Mouse (Mus musculus): ENCODE measurements around the gene Eps8. TPM values are rescaled to one million over a fixed set of nuclear protein-coding genes. Genes with fewer than 3 reads are reported as not detected.
A peak's percentile ranks its signal among the peaks of the same experiment; 100 is the strongest.

The Eps8 gene
- 45.1 and 46.1 TPM in 2 replicates for polyA plus RNA-seq (2015; fragmentation: Nextera tagmentation; extraction: Ambion mirVana)

DNA sequence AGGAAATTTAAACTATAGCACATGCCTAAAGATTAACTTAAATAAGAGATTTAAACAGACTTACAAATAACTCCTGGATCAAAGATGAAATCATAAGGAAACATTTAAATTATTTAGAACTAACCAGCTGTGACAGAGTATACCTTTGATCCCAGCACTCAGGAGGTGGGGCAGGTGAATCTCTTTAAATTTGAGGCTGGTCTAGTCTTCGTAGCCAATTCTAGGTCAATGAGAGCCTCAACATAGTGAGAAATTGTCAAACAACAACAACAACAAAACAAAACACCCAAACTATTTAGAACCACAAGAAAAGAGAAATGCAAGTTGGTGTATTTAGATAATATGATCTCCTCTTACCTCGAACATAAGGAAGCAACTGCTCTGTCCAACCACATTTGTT, at the start of gene Eps8:
TSS of gene Eps8 (minus strand) at position 101 of the 400 bp plus-strand sequence.
- no peak within 1 kb of the TSS for H3K4me3 ChIP-seq (replicated peaks; ENCODE audit: low read depth, low read length)
- no peaks in the 10 kb centered on the region for H3K36me3 ChIP-seq (ENCODE audit: insufficient read depth, low read length)
- TF ChIP-seq CTCF (IDR thresholded peaks at IDR 0.05; ENCODE audit: low read depth) = no peak
- DNase-seq (ENCODE audit: low spot score) (no peak), ATAC-seq (replicated peaks; ENCODE audit: low FRiP score, low read depth) (no peak)
- H3K4me1 ChIP-seq (replicated peaks; ENCODE audit: insufficient read depth, low read length) = no peaks in the 10 kb centered on the region
- H3K27me3 ChIP-seq (ENCODE audit: insufficient read depth, low read length) = no peaks in the 10 kb centered on the region
- no peak within 1 kb of the TSS for H3K27ac ChIP-seq
- WGBS = 77% methylated on average over 2 of the region's 2 CpGs
- no peaks in the 10 kb centered on the region for H3K9me3 ChIP-seq (replicated peaks; ENCODE audit: low read length)
- no peak within 1 kb of the TSS for H3K9ac ChIP-seq (ENCODE audit: low read depth, low read length)
- H3K4me2 ChIP-seq (ENCODE audit: low read length) = no peak within 1 kb of the TSS

DNA sequence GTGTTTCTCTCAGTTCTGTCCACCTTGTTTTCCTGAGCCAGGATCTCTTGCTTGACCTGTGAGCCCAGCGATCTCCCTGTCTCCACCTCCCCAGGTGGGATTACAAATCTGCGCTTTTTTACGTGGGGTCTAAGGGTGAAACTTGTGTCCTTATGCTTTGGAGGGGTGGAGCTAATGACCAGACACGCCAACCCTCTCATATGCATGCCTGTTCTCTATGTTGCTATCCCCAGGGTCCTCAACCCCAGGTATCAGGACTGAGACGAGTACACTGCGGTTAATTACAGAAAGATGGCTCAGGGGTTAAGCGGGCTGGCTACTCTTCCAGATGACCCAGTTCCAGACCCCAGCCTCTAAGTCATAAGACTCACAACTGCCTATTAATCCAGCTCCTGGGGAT, 48.8 kb upstream of the Eps8 start:
- no peak overlapping the region for H3K4me2 ChIP-seq (ENCODE audit: low read length)
- no peak for ATAC-seq (replicated peaks; ENCODE audit: low FRiP score, low read depth)
- H3K27me3 ChIP-seq (ENCODE audit: insufficient read depth, low read length) = no peaks in the 10 kb centered on the region
- no peak for DNase-seq (ENCODE audit: low spot score)
- 79% methylated on average over 7 of the region's 7 CpGs for WGBS
- H3K27ac ChIP-seq = no peak overlapping the region
- no peaks in the 10 kb centered on the region for H3K9me3 ChIP-seq (replicated peaks; ENCODE audit: low read length)
- H3K36me3 ChIP-seq (ENCODE audit: insufficient read depth, low read length) = no peaks in the 10 kb centered on the region
- H3K4me3 ChIP-seq (replicated peaks; ENCODE audit: low read depth, low read length) = no peak overlapping the region
- no peak for TF ChIP-seq CTCF (IDR thresholded peaks at IDR 0.05; ENCODE audit: low read depth)
- H3K9ac ChIP-seq (ENCODE audit: low read depth, low read length) = no peak overlapping the region
- no peaks in the 10 kb centered on the region for H3K4me1 ChIP-seq (replicated peaks; ENCODE audit: insufficient read depth, low read length)

- no peak overlapping the region for H3K9ac ChIP-seq (ENCODE audit: low read depth, low read length)
- ATAC-seq (replicated peaks; ENCODE audit: low FRiP score, low read depth) (no peak), DNase-seq (ENCODE audit: low spot score) (peak; percentile 24)
- TF ChIP-seq CTCF (IDR thresholded peaks at IDR 0.05; ENCODE audit: low read depth) = no peak
- no peak overlapping the region for H3K4me3 ChIP-seq (replicated peaks; ENCODE audit: low read depth, low read length)
- no peaks in the 10 kb centered on the region for H3K27me3 ChIP-seq (ENCODE audit: insufficient read depth, low read length)
- H3K4me1 ChIP-seq (replicated peaks; ENCODE audit: insufficient read depth, low read length) = no peaks in the 10 kb centered on the region
- H3K36me3 ChIP-seq (ENCODE audit: insufficient read depth, low read length) = no peaks in the 10 kb centered on the region
- H3K9me3 ChIP-seq (replicated peaks; ENCODE audit: low read length) = no peaks in the 10 kb centered on the region
- no peak overlapping the region for H3K27ac ChIP-seq
- no peak overlapping the region for H3K4me2 ChIP-seq (ENCODE audit: low read length)
- WGBS = 51% methylated on average over 4 of the region's 4 CpGs
Observed at GRCm38 (mm10) chr6:137702918-137703317, 48.2 kb upstream of the Eps8 start.

- Histone ChIP-seq H3K9ac (ENCODE audit: low read depth, low read length) (no peak overlapping the region), H3K27ac (no peak overlapping the region), H3K4me2 (ENCODE audit: low read length) (no peak overlapping the region), H3K4me1 (replicated peaks; ENCODE audit: insufficient read depth, low read length) (no peaks in the 10 kb centered on the region), H3K36me3 (ENCODE audit: insufficient read depth, low read length) (no peaks in the 10 kb centered on the region), H3K27me3 (ENCODE audit: insufficient read depth, low read length) (no peaks in the 10 kb centered on the region), H3K4me3 (replicated peaks; ENCODE audit: low read depth, low read length) (no peak overlapping the region), H3K9me3 (replicated peaks; ENCODE audit: low read length) (no peaks in the 10 kb centered on the region)
- no peak for TF ChIP-seq CTCF (IDR thresholded peaks at IDR 0.05; ENCODE audit: low read depth)
- ATAC-seq (replicated peaks; ENCODE audit: low FRiP score, low read depth) (no peak), DNase-seq (ENCODE audit: low spot score) (no peak)
- 92% methylated on average over 3 of the region's 3 CpGs for WGBS
Observed at GRCm38 (mm10) chr6:137702186-137702585, 47.5 kb upstream of the Eps8 start.

- H3K4me1 ChIP-seq (replicated peaks; ENCODE audit: insufficient read depth, low read length) = no peaks in the 10 kb centered on the region
- 88% methylated on average over 7 of the region's 7 CpGs for WGBS
- no peak for TF ChIP-seq CTCF (IDR thresholded peaks at IDR 0.05; ENCODE audit: low read depth)
- H3K36me3 ChIP-seq (ENCODE audit: insufficient read depth, low read length) = no peaks in the 10 kb centered on the region
- no peaks in the 10 kb centered on the region for H3K9me3 ChIP-seq (replicated peaks; ENCODE audit: low read length)
- H3K9ac ChIP-seq (ENCODE audit: low read depth, low read length) = no peak overlapping the region
- ATAC-seq (replicated peaks; ENCODE audit: low FRiP score, low read depth) (no peak), DNase-seq (ENCODE audit: low spot score) (no peak)
- H3K4me3 ChIP-seq (replicated peaks; ENCODE audit: low read depth, low read length) = no peak overlapping the region
- H3K27me3 ChIP-seq (ENCODE audit: insufficient read depth, low read length) = no peaks in the 10 kb centered on the region
- H3K27ac ChIP-seq = no peak overlapping the region
- no peak overlapping the region for H3K4me2 ChIP-seq (ENCODE audit: low read length)
Observed at GRCm38 (mm10) chr6:137699434-137699833, 44.8 kb upstream of the Eps8 start.

DNA sequence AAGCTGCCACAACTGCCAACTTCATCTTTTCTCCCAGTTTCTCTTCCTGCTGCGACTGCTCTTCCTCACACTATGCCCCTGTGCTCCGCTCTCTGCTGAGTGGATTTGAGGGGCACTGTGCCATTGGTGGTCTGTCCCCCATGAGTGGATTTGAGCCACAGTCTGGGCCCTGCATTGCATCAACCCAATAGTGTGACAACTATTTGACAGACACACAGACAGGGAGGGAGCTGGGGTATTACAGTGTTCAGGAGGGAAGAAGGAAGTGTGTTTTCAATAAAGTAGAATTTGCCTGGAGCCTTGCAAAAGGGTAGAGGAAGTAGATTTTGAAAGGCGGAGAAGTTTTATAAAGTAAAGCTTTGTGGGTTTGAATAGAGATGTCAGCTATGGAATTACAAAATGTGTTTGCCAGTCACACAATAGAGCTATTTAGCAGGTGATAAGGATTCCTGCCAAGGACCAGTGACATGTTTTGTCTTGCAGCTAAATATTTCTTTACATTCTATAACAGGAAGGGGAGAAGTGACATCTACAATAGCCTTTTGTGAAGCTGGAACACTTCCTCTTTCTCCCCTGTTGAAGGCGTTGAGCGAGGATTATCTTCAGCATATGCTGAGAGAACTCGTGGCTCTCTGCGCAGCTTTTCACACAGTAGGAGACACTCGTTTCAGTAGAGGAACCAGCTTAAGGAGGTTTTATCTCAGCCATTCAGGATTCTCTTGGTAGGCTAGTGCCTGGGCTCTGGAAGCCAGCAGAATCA, 41.9 kb upstream of the Eps8 start:
- Histone ChIP-seq H3K27me3 (ENCODE audit: insufficient read depth, low read length) (no peaks in the 10 kb centered on the region), H3K27ac (no peak overlapping the region), H3K9ac (ENCODE audit: low read depth, low read length) (no peak overlapping the region), H3K4me2 (ENCODE audit: low read length) (no peak overlapping the region), H3K9me3 (replicated peaks; ENCODE audit: low read length) (no peaks in the 10 kb centered on the region), H3K4me3 (replicated peaks; ENCODE audit: low read depth, low read length) (no peak overlapping the region), H3K36me3 (ENCODE audit: insufficient read depth, low read length) (no peaks in the 10 kb centered on the region), H3K4me1 (replicated peaks; ENCODE audit: insufficient read depth, low read length) (no peaks in the 10 kb centered on the region)
- DNase-seq (ENCODE audit: low spot score) (peak; percentile 21), ATAC-seq (replicated peaks; ENCODE audit: low FRiP score, low read depth) (no peak)
- 81% methylated on average over 8 of the region's 8 CpGs for WGBS
- no peak for TF ChIP-seq CTCF (IDR thresholded peaks at IDR 0.05; ENCODE audit: low read depth)
